In the genomic region with DNA sequence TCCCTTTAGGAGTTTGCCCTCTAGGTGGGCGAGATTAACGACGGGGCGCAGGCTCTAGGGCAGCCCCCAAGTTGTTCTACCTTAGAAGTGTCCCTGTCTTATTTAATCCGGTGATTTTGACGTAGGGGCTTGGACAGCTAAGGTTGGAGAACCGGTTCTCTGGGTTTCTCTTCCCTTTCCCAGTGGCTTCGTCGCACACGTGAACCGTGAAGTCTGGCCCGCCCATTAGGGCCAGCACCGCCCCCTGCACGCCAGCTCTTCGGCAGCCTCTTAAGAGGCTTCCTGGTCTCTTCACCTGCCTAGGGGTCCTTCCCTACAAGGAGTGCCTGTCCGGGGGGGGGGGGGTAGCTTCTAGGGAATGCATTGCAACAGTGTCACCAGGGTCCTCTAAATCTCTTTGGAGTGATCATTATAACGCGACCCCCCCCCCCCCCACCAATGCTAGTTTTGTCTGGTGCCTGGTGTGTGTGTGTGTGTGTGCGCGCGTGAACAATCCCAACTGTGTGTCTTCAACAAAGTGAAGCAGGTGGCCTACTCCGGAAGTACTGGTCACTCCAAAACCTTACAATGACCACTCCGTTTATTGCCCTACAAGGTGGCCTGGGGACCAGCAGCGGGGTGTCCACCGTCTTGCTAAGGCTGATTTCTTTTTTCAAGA, we compare ENCODE assay signal across 8 mouse cellular contexts. TPM values are rescaled to one million over a fixed set of nuclear protein-coding genes. Genes with fewer than 3 reads are reported as not detected.
DNase-seq lines count a peak whose midpoint lies in the region; ATAC-seq and TF ChIP-seq lines count a peak whose summit lies in the region.

No protein-coding gene starts in this region.

- no peaks in the 10 kb centered on the region for H3K27me3 ChIP-seq in testis, adult 2 months (ENCODE audit: control insufficient read depth, insufficient read depth, low read length)
- H3K27me3 ChIP-seq in forebrain, postnatal 0 days (ENCODE audit: insufficient read depth, low read length): peaks cover 50% of the 10 kb centered on the region
- peaks cover 97% of the 10 kb centered on the region for H3K27me3 ChIP-seq in limb, embryonic 10.5 days (ENCODE audit: low read depth, poor library complexity, severe bottlenecking)
- peaks cover 56% of the 10 kb centered on the region for H3K27me3 ChIP-seq in midbrain, embryonic 11.5 days (ENCODE audit: control insufficient read depth, insufficient read depth, low read length)

- no peak overlapping the region for H3K4me2 ChIP-seq in forebrain, postnatal 0 days (ENCODE audit: low read depth)
- H3K4me2 ChIP-seq in midbrain, embryonic 11.5 days: 0 out of 2 replicates have a peak overlapping the region, but pooled peaks have one; percentile 6

- H3K4me1 ChIP-seq in testis, adult 2 months (ENCODE audit: control insufficient read depth, insufficient read depth, low read length): peaks cover 39% of the 10 kb centered on the region
- H3K4me1 ChIP-seq in forebrain, postnatal 0 days (ENCODE audit: insufficient read depth): 0 out of 2 replicates have a peak, but pooled peaks cover 7% of the 10 kb centered on the region
- H3K4me1 ChIP-seq in limb, embryonic 10.5 days: peaks cover 52% of the 10 kb centered on the region
- H3K4me1 ChIP-seq in midbrain, embryonic 11.5 days (ENCODE audit: control insufficient read depth, insufficient read depth, low read length): peaks cover 20% of the 10 kb centered on the region

- ATAC-seq in forebrain, postnatal 0 days: no peak
- ATAC-seq in midbrain, embryonic 11.5 days (ENCODE audit: low FRiP score): no peak
- no peak for ATAC-seq in activated CD4-positive, CD25-positive, alpha-beta regulatory T cell, adult 4 months

- no peak overlapping the region for H3K27ac ChIP-seq in testis, adult 2 months (ENCODE audit: control insufficient read depth, insufficient read depth, low read depth, low read length)
- H3K27ac ChIP-seq in forebrain, postnatal 0 days (ENCODE audit: low read depth, low read length): no peak overlapping the region
- no peak overlapping the region for H3K27ac ChIP-seq in limb, embryonic 10.5 days
- H3K27ac ChIP-seq in midbrain, embryonic 11.5 days (ENCODE audit: low read depth, low read length): no peak overlapping the region

- 6% methylated on average over 25 of the region's 25 CpGs for WGBS in forebrain, postnatal 0 days
- WGBS in limb, embryonic 10.5 days: 3% methylated on average over 25 of the region's 25 CpGs
- WGBS in midbrain, embryonic 11.5 days: 2% methylated on average over 17 of the region's 25 CpGs

- no peak for TF ChIP-seq POLR2A in testis, adult 2 months (IDR thresholded peaks at IDR 0.05; ENCODE audit: control insufficient read depth, low read depth, low read length)

- H3K9ac ChIP-seq in forebrain, postnatal 0 days: no peak overlapping the region
- H3K9ac ChIP-seq in midbrain, embryonic 11.5 days (ENCODE audit: low read length): no peak overlapping the region

- no peaks in the 10 kb centered on the region for H3K9me3 ChIP-seq in forebrain, postnatal 0 days (ENCODE audit: low read length)
- no peaks in the 10 kb centered on the region for H3K9me3 ChIP-seq in limb, embryonic 10.5 days (replicated peaks)
- H3K9me3 ChIP-seq in midbrain, embryonic 11.5 days (ENCODE audit: control insufficient read depth, low read length): no peaks in the 10 kb centered on the region

- no peaks in the 10 kb centered on the region for H3K36me3 ChIP-seq in testis, adult 2 months (ENCODE audit: control insufficient read depth, insufficient read depth, low read length)
- peaks cover 4% of the 10 kb centered on the region; the same call in 1 of the 2 replicates for H3K36me3 ChIP-seq in forebrain, postnatal 0 days (ENCODE audit: insufficient read depth)
- H3K36me3 ChIP-seq in limb, embryonic 10.5 days: peaks cover 7% of the 10 kb centered on the region; the same call in 1 of the 2 replicates
- H3K36me3 ChIP-seq in midbrain, embryonic 11.5 days (ENCODE audit: control insufficient read depth, insufficient read depth, low read length): no peaks in the 10 kb centered on the region

- peak overlapping the region; percentile 77 for H3K4me3 ChIP-seq in testis, adult 2 months (ENCODE audit: control insufficient read depth, low read depth, low read length)
- H3K4me3 ChIP-seq in forebrain, postnatal 0 days (ENCODE audit: low read depth, low read length): 0 out of 2 replicates have a peak overlapping the region, but pooled peaks have one; percentile 28
- peak overlapping the region; percentile 53 for H3K4me3 ChIP-seq in limb, embryonic 10.5 days
- 0 out of 2 replicates have a peak overlapping the region, but pooled peaks have one; percentile 4 for H3K4me3 ChIP-seq in midbrain, embryonic 11.5 days (ENCODE audit: low read depth, low read length)

- DNase-seq in testis, postnatal 10 days (ENCODE audit: low spot score): no peak
- DNase-seq in forebrain, postnatal 0 days: no peak
- no peak for DNase-seq in limb, embryonic 10.5 days (ENCODE audit: low spot score)
- no peak for DNase-seq in midbrain, embryonic 11.5 days (ENCODE audit: low spot score, missing footprints)
- no peak for DNase-seq in cerebellum, adult 11 months
- DNase-seq in adrenal gland, postnatal 36 days: no peak

- TF ChIP-seq CTCF in testis, adult 2 months (IDR thresholded peaks at IDR 0.05; ENCODE audit: control insufficient read depth, insufficient read depth, insufficient replicate concordance, low read depth, low read length): no peak
- no peak for TF ChIP-seq CTCF in forebrain, postnatal 0 days (IDR thresholded peaks at IDR 0.05; ENCODE audit: low read depth)

RNA-seq across cellular contexts. Expression of gene Arhgap27, which starts 2.0 kb away (rescaled TPM):
- polyA plus RNA-seq in testis, adult 2 months (2012; rRNA removed): 1.0 and 1.6 TPM in 2 replicates
- total RNA-seq in forebrain, postnatal 0 days (2014; rRNA removed): 4.2 and 5.6 TPM in 2 replicates
- polyA plus RNA-seq in forebrain, postnatal 0 days (2015; fragmentation: Nextera tagmentation; extraction: Ambion mirVana): 3.2 and 4.8 TPM in 2 replicates
- 5.3 and 8.2 TPM in 2 replicates for polyA plus RNA-seq in limb, embryonic 10.5 days (2016; fragmentation: Nextera tagmentation; extraction: Ambion mirVana)
- 2.4 and 2.8 TPM in 2 replicates for polyA plus RNA-seq in midbrain, embryonic 11.5 days (2014; fragmentation: Nextera tagmentation; extraction: Ambion mirVana)
- polyA plus RNA-seq in activated CD4-positive, CD25-positive, alpha-beta regulatory T cell, adult 4 months (2017; shearing (Covaris generic)): 10 to 100 TPM; 25.5 to 33.2 TPM
- total RNA-seq in adrenal gland, postnatal 36 days (2021): 10 to 100 TPM; 10.1 to 16.3 TPM

RNA-seq across cellular contexts. Expression of gene Plekhm1, which starts 51.0 kb away (rescaled TPM):
- 5.9 and 6.3 TPM in 2 replicates for polyA plus RNA-seq in testis, adult 2 months (2012; rRNA removed)
- total RNA-seq in forebrain, postnatal 0 days (2014; rRNA removed): 4.2 and 7.1 TPM in 2 replicates
- polyA plus RNA-seq in forebrain, postnatal 0 days (2015; fragmentation: Nextera tagmentation; extraction: Ambion mirVana): 5.3 and 5.7 TPM in 2 replicates
- 7.6 and 8.2 TPM in 2 replicates for polyA plus RNA-seq in limb, embryonic 10.5 days (2016; fragmentation: Nextera tagmentation; extraction: Ambion mirVana)
- polyA plus RNA-seq in midbrain, embryonic 11.5 days (2014; fragmentation: Nextera tagmentation; extraction: Ambion mirVana): 6.4 and 7.6 TPM in 2 replicates
- polyA plus RNA-seq in activated CD4-positive, CD25-positive, alpha-beta regulatory T cell, adult 4 months (2017; shearing (Covaris generic)): 1 to 10 TPM; 7.0 to 9.3 TPM
- total RNA-seq in adrenal gland, postnatal 36 days (2021): 10 to 100 TPM; 20.1 to 21.5 TPM

Comparison
In these comparisons a context has a peak if more than half of its experiments do, and no peak if none do; other contexts are left out.
1. H3K4me3 ChIP-seq: peak in every context shown above with its lines; median percentile 77 in testis, adult 2 months; 53 in limb, embryonic 10.5 days; 28 in forebrain, postnatal 0 days; 4 in midbrain, embryonic 11.5 days.